Mouse (Mus musculus) cortical plate, adult 2 months (tissue): ENCODE measurements at regions not wholly inside any gene's neighbourhood (a gene's known extent, or its start where the extent isn't known, plus 50 kb on each side); places are given as distances from the start of the nearest gene placed in this dataset.

Experiments used
- H3K27ac ChIP-seq: fragments of 200-500 bp; 2 replicates; pipeline ENCODE4 v1.5.1; 2012; ENCODE audit warnings: low read length, control low read depth, inconsistent platforms; ENCODE audit not compliant: insufficient read depth
- H3K4me1 ChIP-seq: fragments of 200-500 bp; 2 replicates; pipeline ENCODE4 v1.6.1; 2011; ENCODE audit warnings: low read length; ENCODE audit not compliant: control insufficient read depth, insufficient read depth
- H3K4me3 ChIP-seq: fragments of 200-500 bp; 2 replicates; pipeline ENCODE4 v1.5.1; 2011; ENCODE audit warnings: mild to moderate bottlenecking, low read length, control low read depth; ENCODE audit not compliant: insufficient read depth
- CTCF ChIP-seq: fragments of 200-500 bp; IDR thresholded peaks from 2 replicates; pipeline ENCODE4 v1.5.1; 2011; ENCODE audit warnings: mild to moderate bottlenecking, control low read depth, low read length; ENCODE audit not compliant: insufficient read depth; ENCODE audit errors: extremely low read depth
- POLR2A ChIP-seq: fragments of 200-500 bp; IDR thresholded peaks from 2 replicates; pipeline ENCODE4 v1.6.1; 2011; ENCODE audit warnings: mild to moderate bottlenecking, low read length, control low read depth; ENCODE audit not compliant: insufficient read depth; ENCODE audit errors: extremely low read depth

DNA sequence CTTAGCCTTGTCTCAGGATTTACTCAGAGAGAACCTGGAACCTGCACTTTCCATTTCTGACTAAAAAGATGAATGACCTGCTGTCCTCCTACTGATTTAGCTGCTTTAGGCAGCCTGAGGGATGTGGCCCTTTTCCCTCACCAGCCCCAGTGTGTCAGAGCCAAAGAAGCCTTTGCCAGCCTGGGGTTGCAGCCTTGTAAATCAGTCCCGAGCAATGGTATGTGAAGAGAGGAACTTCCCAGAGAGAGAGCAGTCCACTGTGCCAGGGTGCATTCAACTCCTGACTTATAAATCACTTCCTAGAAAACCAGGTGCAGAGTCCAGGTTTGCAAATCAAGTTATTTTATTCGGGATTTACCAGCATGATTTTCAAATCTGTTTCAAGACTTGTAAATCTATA is 239.5 kb upstream of the Map3k7 start:
- H3K4me1 ChIP-seq = no peaks in the 10 kb centered on the region
- TF ChIP-seq CTCF = no peak
- TF ChIP-seq POLR2A = no peak
- no peak overlapping the region for H3K27ac ChIP-seq
- no peak overlapping the region for H3K4me3 ChIP-seq

DNA sequence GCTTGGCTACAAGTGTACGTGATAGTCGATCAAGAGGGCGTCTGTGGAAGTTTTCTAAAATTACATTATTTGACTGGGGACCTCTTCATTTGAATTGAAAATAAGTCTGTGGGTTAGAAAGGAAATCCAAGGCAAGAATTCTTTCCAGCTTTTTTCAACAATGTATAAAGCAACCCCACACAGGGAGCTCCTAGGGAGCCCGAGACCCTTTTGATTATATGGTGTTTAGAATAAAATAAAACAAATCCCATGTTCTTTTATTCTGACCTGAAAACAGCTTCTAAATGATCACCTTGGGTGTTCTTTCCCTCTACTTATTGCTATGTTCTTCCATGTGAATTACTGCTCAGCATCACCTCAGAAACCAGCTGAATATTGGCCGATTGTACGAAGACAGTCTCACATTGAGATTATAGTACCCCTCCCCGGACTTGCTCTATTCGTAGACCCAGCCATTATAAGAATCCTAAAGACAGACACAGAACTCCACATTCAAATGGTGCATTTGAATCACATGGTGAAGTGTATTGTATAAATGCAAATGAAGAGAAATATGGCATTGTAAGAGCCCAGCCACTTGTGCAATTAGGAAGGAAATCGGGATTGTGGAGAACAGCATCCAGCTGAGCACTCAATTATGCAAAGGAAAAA is 236.3 kb upstream of the Map3k7 start:
- TF ChIP-seq CTCF = no peak
- no peak for TF ChIP-seq POLR2A
- Histone ChIP-seq H3K4me1 (no peaks in the 10 kb centered on the region), H3K27ac (no peak overlapping the region), H3K4me3 (no peak overlapping the region)

DNA sequence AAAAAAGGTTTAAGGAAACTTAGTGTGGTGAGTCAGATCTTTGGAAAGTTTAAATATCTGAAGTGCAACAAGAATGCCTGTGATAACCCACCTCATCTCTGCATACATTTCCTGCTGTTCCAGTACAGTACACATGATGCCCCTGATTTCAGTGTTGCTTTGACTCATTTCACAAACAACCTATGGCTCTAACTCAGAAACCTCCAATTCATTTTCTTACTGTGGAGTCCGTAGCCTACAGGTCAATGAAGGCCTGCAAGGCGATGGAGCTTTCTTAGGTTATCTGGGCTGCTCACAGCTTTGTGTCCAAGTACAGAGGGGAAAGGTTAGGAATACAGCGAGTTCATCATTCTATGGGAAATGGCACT is 235.8 kb upstream of the Map3k7 start:
- Histone ChIP-seq H3K4me3 (no peak overlapping the region), H3K4me1 (no peaks in the 10 kb centered on the region), H3K27ac (no peak overlapping the region)
- TF ChIP-seq POLR2A (no peak), CTCF (no peak)

DNA sequence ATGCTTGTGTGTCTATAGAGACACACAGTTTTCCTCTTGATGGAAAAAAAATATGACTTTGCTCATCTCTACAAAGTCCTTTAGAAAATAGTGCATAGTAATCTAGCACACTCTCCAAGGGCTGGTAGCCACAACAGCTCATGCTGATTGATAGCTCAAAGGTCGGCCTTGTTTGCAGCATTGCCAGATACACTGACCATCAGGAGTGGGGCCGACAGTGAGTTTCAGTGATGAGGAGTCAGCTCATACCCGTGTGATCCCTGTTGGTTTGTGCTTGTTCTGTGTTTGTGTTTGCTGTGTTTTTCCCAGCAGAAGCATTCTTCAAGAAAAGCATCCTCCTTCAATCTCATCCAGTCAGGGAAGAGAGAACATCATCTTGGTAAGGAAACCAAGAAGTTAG is 220.1 kb upstream of the Map3k7 start:
- TF ChIP-seq POLR2A = no peak
- TF ChIP-seq CTCF = no peak
- no peak overlapping the region for H3K4me3 ChIP-seq
- H3K4me1 ChIP-seq = no peaks in the 10 kb centered on the region
- no peak overlapping the region for H3K27ac ChIP-seq

DNA sequence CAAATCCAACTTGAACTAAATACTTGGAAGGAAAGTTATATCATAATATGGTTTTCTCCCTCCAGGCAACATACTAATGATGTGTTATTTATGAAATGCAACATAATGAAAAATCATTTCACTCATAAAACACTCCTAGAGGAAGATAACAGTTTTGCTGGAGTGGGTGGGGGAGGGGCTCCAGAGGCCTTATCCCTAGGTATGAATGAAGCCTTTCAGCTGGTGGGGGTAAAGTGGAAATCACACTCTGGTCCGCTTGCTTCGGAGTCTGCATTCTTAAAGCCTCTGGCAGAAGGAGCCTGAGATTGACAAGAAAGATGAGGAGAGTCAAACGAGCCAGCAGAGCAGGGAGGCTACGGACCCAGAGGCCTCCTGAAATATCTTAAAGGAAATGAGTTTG is 219.5 kb upstream of the Map3k7 start:
- no peak overlapping the region for H3K4me3 ChIP-seq
- no peaks in the 10 kb centered on the region for H3K4me1 ChIP-seq
- no peak overlapping the region for H3K27ac ChIP-seq
- TF ChIP-seq POLR2A = no peak

DNA sequence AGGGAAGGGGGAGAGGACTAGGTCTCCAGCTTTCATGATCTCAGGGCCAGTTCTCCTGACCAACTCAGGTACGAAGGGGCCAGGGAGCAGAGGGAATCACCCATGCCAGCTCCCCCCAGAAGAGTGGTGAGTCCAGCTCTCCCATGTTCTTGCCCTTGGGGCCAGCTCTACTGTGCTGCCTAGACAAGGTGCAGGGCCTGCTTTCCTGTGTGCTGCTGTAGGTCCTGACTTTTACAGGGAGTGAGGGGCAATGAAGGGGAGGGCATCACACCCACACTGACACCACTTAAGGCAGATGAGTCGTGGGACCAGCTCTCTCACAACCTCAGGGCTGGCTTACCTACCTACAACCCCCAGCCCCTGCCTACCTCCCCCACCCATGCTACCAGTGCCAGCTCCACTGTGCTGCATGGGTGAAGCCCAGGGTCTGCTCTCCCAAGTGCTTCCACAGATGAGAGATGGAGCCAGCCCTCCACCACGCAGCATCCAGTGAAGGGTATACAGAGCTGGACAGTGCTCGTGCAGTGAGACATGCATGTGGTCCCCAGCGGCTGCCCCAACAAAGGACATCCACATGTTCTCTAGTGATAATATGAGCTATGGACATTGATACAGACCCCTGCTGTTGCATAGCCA is 210.1 kb upstream of the Map3k7 start:
- TF ChIP-seq POLR2A = no peak
- TF ChIP-seq CTCF = no peak
- H3K4me3 ChIP-seq = no peak overlapping the region
- no peak overlapping the region for H3K27ac ChIP-seq
- no peaks in the 10 kb centered on the region for H3K4me1 ChIP-seq

DNA sequence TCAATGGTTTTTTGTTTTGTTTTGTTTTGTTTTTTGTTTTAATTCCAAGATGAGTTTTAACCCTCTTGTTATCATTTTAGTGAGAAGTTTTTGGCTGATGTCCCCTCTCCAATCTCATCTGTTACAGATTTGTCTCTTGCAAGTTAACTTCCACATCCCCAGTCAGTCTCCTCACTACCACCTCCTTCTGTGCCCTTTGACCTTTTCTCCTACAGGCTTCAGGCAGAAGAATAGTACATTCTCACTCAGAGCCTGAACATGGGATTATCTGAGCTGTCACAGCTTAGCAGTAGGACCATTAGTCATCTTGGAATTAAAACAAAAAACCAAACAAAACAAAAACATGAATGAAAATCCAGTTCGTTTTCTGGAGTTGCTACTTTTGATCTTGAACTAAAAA is 206.8 kb upstream of the Map3k7 start:
- H3K4me1 ChIP-seq = no peaks in the 10 kb centered on the region
- H3K27ac ChIP-seq = no peak overlapping the region
- TF ChIP-seq CTCF (no peak), POLR2A (no peak)
- H3K4me3 ChIP-seq = no peak overlapping the region

DNA sequence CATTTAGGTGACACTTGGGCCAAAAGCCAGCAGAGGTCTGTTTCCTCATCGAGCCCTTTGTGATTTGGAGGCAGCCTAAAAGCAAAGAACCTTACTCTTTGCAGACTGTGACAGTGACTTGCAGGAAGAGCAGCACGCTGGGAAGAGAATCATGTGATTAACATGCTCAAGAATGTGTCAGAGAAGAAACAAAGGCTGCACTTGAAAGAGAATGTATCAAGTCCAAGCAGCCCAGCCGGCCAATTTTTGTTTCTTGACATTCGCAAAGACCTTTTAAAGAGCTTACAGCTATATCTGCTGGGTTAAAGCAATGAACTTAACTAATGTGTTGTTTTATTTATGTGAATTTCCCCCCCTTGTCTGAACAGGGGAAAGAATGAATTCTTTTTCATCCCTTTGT is 203.8 kb upstream of the Map3k7 start:
- Histone ChIP-seq H3K4me1 (no peaks in the 10 kb centered on the region), H3K27ac (no peak overlapping the region), H3K4me3 (no peak overlapping the region)
- TF ChIP-seq CTCF (no peak), POLR2A (no peak)

DNA sequence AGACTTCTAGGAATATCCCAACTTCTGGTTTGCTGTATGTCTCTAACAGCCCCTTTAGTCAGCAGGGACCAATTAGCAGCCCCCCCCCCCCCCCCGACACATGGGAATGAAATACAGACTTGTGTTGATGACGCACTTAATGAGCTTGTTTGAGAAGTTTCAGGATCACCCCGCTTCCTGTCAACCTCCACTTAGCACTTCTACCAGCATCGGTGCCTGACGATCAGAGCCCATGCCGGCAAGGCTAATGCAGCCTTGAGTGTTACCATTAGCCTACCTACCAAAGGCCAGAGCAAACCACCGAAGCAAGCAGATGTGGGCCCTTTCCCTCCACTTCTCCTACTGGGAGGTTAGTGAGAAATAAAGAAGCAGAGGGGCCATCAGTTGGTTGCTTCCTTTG is 201.7 kb upstream of the Map3k7 start:
- Histone ChIP-seq H3K27ac (no peak overlapping the region), H3K4me3 (no peak overlapping the region), H3K4me1 (no peaks in the 10 kb centered on the region)
- TF ChIP-seq POLR2A = no peak
- TF ChIP-seq CTCF = no peak

DNA sequence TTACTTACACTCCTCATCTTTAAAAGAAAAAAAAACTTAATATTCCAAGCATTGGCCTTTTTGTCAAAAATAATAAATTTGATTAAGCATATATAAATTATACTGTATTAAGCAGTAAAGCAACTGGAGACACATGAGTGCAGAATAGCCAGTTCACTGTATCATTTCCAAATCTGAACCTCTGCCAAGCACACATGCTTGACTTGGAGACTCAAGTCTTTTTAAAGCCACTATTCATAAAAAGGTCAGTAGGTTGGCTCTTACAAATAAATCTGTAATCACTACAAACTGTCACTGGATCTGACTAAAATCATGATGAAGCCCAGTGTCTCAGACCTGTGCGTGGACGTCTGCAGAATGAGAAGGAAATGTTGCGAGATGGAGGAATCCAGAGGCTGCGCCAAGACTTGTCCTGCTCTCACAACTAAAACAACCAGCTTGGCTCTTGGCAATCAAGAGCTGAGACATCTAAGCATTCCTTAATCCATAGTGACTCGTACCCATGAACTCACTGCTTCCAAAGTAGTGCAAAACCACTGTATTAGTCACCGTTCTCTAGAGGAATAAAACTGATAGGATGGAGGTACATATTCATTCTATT is 195.8 kb upstream of the Map3k7 start:
- no peak for TF ChIP-seq CTCF
- TF ChIP-seq POLR2A = no peak
- Histone ChIP-seq H3K4me3 (no peak overlapping the region), H3K4me1 (no peaks in the 10 kb centered on the region), H3K27ac (no peak overlapping the region)

DNA sequence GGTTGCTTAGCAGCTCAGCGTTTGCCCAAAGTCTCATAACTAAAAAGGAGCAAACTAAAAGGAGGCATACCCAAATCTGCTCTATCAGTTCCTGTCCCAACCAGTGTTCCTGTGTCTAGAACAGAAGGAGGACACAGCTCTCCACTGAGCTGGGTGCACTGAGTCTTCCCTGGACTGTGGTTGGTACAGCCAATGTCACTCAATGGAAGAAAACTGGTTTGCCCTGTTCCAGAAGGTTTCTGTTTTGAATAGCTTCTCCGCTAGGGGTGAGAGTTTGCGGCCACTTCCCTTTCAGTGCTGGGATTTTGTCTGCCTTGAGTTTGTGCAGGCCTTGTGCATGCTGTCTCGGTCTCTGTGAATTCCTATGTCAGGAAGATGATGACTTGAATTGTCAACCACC is 194.6 kb upstream of the Map3k7 start:
- TF ChIP-seq POLR2A (no peak), CTCF (no peak)

More for the DNA sequence above, 194.6 kb upstream of the Map3k7 start:
- H3K4me3 ChIP-seq = no peak overlapping the region
- no peaks in the 10 kb centered on the region for H3K4me1 ChIP-seq
- H3K27ac ChIP-seq = no peak overlapping the region
